In the genomic region with DNA sequence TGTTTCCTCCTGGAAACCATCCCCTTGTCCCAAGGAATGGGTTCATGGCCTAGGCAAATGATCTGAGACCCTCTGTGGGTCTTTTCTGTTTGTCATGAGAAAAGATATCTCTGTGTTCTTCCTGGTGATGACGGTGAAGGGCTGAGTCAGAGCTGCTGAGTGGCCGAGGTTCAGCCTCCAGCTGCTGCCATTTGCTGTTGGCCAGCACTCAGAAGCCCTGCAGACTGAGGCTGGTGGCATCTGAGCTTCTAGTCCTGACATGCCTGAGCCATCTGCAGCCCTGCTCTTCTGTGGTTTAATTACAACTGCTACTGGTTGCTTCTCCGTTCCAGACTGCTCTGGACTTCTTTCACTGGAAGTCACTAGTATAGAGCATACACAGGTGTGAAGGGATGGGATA, we compare ENCODE assay signal across 23 mouse cellular contexts. TPM values are rescaled to one million over a fixed set of nuclear protein-coding genes. Genes with fewer than 3 reads are reported as not detected.
"Had no signal": no experiment of that assay in that cellular context is flagged by ENCODE, and none has a peak within 500 bp of the region (broad histone marks: within the 10 kb centered on the region; RNA-seq: fewer than 3 reads in every experiment).

No protein-coding gene starts in this region.

- H3K4me2 ChIP-seq: limb, embryonic 13.5 days; liver, embryonic 12.5 days; liver, embryonic 15.5 days; midbrain, embryonic 12.5 days; midbrain, embryonic 15.5 days; neural tube, embryonic 12.5 days; neural tube, embryonic 15.5 days had no signal

- H3K4me1 ChIP-seq: liver, embryonic 12.5 days; liver, embryonic 15.5 days; midbrain, embryonic 12.5 days; midbrain, embryonic 15.5 days; neural tube, embryonic 12.5 days had no signal

- H3K9ac ChIP-seq: limb, embryonic 13.5 days; liver, embryonic 12.5 days; liver, embryonic 15.5 days; midbrain, embryonic 12.5 days; midbrain, embryonic 15.5 days; neural tube, embryonic 12.5 days; neural tube, embryonic 15.5 days had no signal

- H3K27me3 ChIP-seq: limb, embryonic 13.5 days; liver, embryonic 12.5 days; liver, embryonic 15.5 days; midbrain, embryonic 12.5 days; midbrain, embryonic 15.5 days; neural tube, embryonic 12.5 days; neural tube, embryonic 15.5 days had no signal

- H3K27ac ChIP-seq: limb, embryonic 10.5 days; limb, embryonic 13.5 days; liver, embryonic 12.5 days; liver, embryonic 15.5 days; midbrain, embryonic 12.5 days; midbrain, embryonic 15.5 days; neural tube, embryonic 12.5 days; neural tube, embryonic 15.5 days had no signal

- H3K4me3 ChIP-seq: limb, embryonic 10.5 days; limb, embryonic 13.5 days; liver, embryonic 12.5 days; liver, embryonic 15.5 days; midbrain, embryonic 12.5 days; midbrain, embryonic 15.5 days; neural tube, embryonic 12.5 days; neural tube, embryonic 15.5 days had no signal

- ATAC-seq: intestine, postnatal 0 days; liver, embryonic 12.5 days; midbrain, embryonic 15.5 days had no signal

- H3K36me3 ChIP-seq: limb, embryonic 10.5 days; limb, embryonic 13.5 days; liver, embryonic 12.5 days; liver, embryonic 15.5 days; midbrain, embryonic 12.5 days; midbrain, embryonic 15.5 days; neural tube, embryonic 12.5 days; neural tube, embryonic 15.5 days had no signal

- H3K9me3 ChIP-seq: limb, embryonic 10.5 days; limb, embryonic 13.5 days; midbrain, embryonic 12.5 days; midbrain, embryonic 15.5 days; neural tube, embryonic 12.5 days; neural tube, embryonic 15.5 days had no signal

- DNase-seq: kidney, adult 2 months; kidney, postnatal 14 days; kidney, postnatal 4 days; liver; right cerebral cortex, adult 18-20 months; right cerebral cortex, postnatal 14 days; right cerebral cortex, postnatal 4 days; thymus, adult 18-20 months; thymus, postnatal 36 days had no signal

RNA-seq across cellular contexts. Expression of a gene that starts 4.6 kb away (rescaled TPM):
- polyA plus RNA-seq: intestine, embryonic 14.5 days; intestine, postnatal 0 days; kidney, adult 2 months; kidney, embryonic 14.5 days; limb, embryonic 10.5 days; limb, embryonic 13.5 days; liver, embryonic 12.5 days; liver, embryonic 15.5 days; lung, embryonic 16.5 days; midbrain, embryonic 12.5 days; neural tube, embryonic 12.5 days; neural tube, embryonic 15.5 days; stomach, embryonic 16.5 days; urinary bladder, adult 2 months had no signal
